Mouse (Mus musculus) CD4-positive helper T cell, adult 2 months (primary cell): ENCODE measurements around the gene Sapcd1.
A peak's percentile ranks its signal among the peaks of the same experiment; 100 is the strongest.

Source experiments
- DNase-seq: peaks from one replicate; pipeline ENCODE4 v3.0.0-alpha.2; 2012; ENCODE audit warnings: low read depth, missing footprints, low spot score

Gene Sapcd1

GRCm38 (mm10) chr17:34981690-34982180 is 46.1 kb downstream of the Sapcd1 start, which contains the start of gene Lsm2:
Gene Lsm2 (plus strand): TSS chr17:34981862.
- DNase-seq: peak; percentile 95

- peak; percentile 82 for DNase-seq
Observed at GRCm38 (mm10) chr17:34980655-34981054, 47.2 kb downstream of the Sapcd1 start.

DNA sequence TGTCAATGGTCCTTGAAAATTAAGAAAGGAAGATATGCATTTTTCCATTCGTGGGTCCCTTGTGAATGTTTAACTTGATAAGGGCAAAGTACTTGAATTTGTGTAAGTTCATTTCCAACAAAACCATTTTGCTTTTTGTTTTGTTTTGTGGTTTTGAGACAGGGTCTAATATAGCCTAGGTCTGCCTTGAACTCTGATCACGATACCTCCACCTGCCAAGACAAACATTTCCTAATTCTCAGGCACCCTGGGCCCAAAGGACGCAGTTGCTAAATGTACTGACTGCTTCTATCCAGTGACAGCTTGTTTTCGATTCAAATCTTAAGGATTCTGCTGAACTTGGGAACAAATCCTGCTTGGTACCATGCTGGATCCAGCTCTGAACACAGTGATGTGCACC is 48.2 kb downstream of the Sapcd1 start:
- DNase-seq: no peak

DNA sequence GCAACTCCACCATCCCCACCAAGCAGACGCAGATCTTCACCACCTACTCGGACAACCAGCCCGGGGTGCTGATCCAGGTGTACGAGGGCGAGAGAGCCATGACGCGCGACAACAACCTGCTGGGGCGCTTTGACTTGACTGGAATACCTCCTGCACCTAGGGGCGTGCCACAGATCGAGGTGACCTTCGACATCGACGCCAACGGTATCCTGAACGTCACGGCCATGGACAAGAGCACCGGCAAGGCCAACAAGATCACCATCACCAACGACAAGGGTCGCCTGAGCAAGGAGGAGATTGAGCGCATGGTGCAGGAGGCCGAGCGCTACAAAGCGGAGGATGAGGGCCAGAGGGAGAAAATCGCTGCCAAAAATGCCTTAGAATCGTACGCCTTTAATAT is 49.6 kb downstream of the Sapcd1 start:
- no peak for DNase-seq

GRCm38 (mm10) chr17:34977000-34977399 is 50.8 kb downstream of the Sapcd1 start:
- DNase-seq: no peak
